In the genomic region with DNA sequence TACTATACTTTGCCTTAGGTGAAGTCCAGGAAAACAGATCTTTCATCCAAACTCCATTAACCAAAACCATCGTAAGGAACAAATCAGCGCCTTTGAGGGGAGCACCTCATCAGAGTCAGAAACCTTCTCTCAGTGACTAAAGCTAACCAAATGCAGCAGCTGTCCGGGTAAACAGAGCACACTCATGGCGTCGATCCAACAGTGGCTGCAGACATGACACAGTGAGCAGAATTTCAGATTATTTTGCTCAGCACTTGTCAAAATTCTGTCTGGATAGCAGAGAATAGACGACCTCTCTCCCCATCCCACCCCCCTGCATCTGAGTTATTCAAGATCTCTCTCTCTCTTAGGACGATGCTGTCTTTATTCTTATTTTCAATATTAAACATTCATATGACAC, we compare ENCODE assay signal across 24 mouse cellular contexts.
A peak's percentile ranks its signal among the peaks of the same experiment; 100 is the strongest.
DNase-seq lines count a peak whose midpoint lies in the region; ATAC-seq and TF ChIP-seq lines count a peak whose summit lies in the region.
"Had no signal": no experiment of that assay in that cellular context is flagged by ENCODE, and none has a peak within 500 bp of the region (broad histone marks: within the 10 kb centered on the region; RNA-seq: fewer than 3 reads in every experiment).

No protein-coding gene starts in this region.

- no peak for TF ChIP-seq CTCF in gastrocnemius, adult 2 months (IDR thresholded peaks at IDR 0.05)

- H3K4me3 ChIP-seq in gastrocnemius, adult 2 months: no peak overlapping the region
- no peak overlapping the region for H3K4me3 ChIP-seq in kidney, embryonic 15.5 days (replicated peaks)
- no peak overlapping the region for H3K4me3 ChIP-seq in lung, embryonic 16.5 days (ENCODE audit: low read length)
- H3K4me3 ChIP-seq: embryonic facial prominence, embryonic 12.5 days; erythroblast, embryonic 14.5 days; forebrain, embryonic 13.5 days; hindbrain, embryonic 12.5 days; limb, embryonic 15.5 days had no signal

- no peak overlapping the region for H3K27ac ChIP-seq in gastrocnemius, adult 2 months
- no peak overlapping the region for H3K27ac ChIP-seq in kidney, embryonic 15.5 days
- H3K27ac ChIP-seq in lung, embryonic 16.5 days (ENCODE audit: low read length): no peak overlapping the region
- H3K27ac ChIP-seq: embryonic facial prominence, embryonic 12.5 days; forebrain, embryonic 13.5 days; hindbrain, embryonic 12.5 days; limb, embryonic 15.5 days; liver, embryonic 14.5 days had no signal

- H3K9me3 ChIP-seq in kidney, embryonic 15.5 days (replicated peaks): no peaks in the 10 kb centered on the region
- H3K9me3 ChIP-seq in lung, embryonic 16.5 days (ENCODE audit: control insufficient read depth, low read length): no peaks in the 10 kb centered on the region
- H3K9me3 ChIP-seq: embryonic facial prominence, embryonic 12.5 days; forebrain, embryonic 13.5 days; hindbrain, embryonic 12.5 days; limb, embryonic 15.5 days had no signal

- H3K27me3 ChIP-seq in kidney, embryonic 15.5 days: no peaks in the 10 kb centered on the region
- no peaks in the 10 kb centered on the region for H3K27me3 ChIP-seq in lung, embryonic 16.5 days (ENCODE audit: control insufficient read depth, insufficient read depth, low read depth, low read length)
- H3K27me3 ChIP-seq: embryonic facial prominence, embryonic 12.5 days; forebrain, embryonic 13.5 days; hindbrain, embryonic 12.5 days; limb, embryonic 15.5 days had no signal

- H3K36me3 ChIP-seq in kidney, embryonic 15.5 days: no peaks in the 10 kb centered on the region
- H3K36me3 ChIP-seq in lung, embryonic 16.5 days (ENCODE audit: control insufficient read depth, insufficient read depth, low read length): no peaks in the 10 kb centered on the region
- H3K36me3 ChIP-seq: embryonic facial prominence, embryonic 12.5 days; hindbrain, embryonic 12.5 days; limb, embryonic 15.5 days had no signal

- peak; percentile 20 for DNase-seq in gastrocnemius, postnatal 10 days
- no peak for DNase-seq in gastrocnemius, adult 2 months
- DNase-seq in kidney, postnatal 10 days: peak; percentile 38
- no peak for DNase-seq in lung, postnatal 25 days (ENCODE audit: low spot score)
- peak; percentile 38 to 78 for DNase-seq in lung, postnatal 4 days
- no peak for DNase-seq in right cerebral cortex, postnatal 10 days (ENCODE audit: low spot score in 2 of 2)
- DNase-seq: adrenal gland, postnatal 36 days; cerebellum, adult 11 months; gastrocnemius, postnatal 25 days; kidney, adult 2 months; kidney, postnatal 25 days; thymus, adult 18-20 months; thymus, postnatal 36 days had no signal

- H3K4me2 ChIP-seq in kidney, embryonic 15.5 days: no peak overlapping the region
- H3K4me2 ChIP-seq in lung, embryonic 16.5 days (ENCODE audit: low read depth, low read length): no peak overlapping the region; the same call in 1 of the 2 replicates
- H3K4me2 ChIP-seq: embryonic facial prominence, embryonic 12.5 days; forebrain, embryonic 13.5 days; heart, embryonic 11.5 days; hindbrain, embryonic 12.5 days; limb, embryonic 15.5 days; midbrain, embryonic 11.5 days had no signal

- no peak for ATAC-seq in kidney, embryonic 15.5 days (replicated peaks; ENCODE audit: low FRiP score)
- peak; percentile 79 for ATAC-seq in lung, embryonic 16.5 days (ENCODE audit: low read depth)
- ATAC-seq: forebrain, embryonic 13.5 days; inflammation-experienced regulatory T-cells, adult 6 months had no signal

- intact Hi-C loops in gastrocnemius, adult 2 months (cut with DNase I): no loop called here

- WGBS in kidney, embryonic 15.5 days: 74% methylated on average over 7 of the region's 7 CpGs
- WGBS in lung, embryonic 16.5 days: 36% methylated on average over 7 of the region's 7 CpGs

- H3K9ac ChIP-seq in kidney, embryonic 15.5 days: no peak overlapping the region
- no peak overlapping the region for H3K9ac ChIP-seq in lung, embryonic 16.5 days (ENCODE audit: low read length)
- H3K9ac ChIP-seq: embryonic facial prominence, embryonic 12.5 days; forebrain, embryonic 13.5 days; hindbrain, embryonic 12.5 days; limb, embryonic 15.5 days; liver, embryonic 14.5 days had no signal

- H3K4me1 ChIP-seq in kidney, embryonic 15.5 days: no peaks in the 10 kb centered on the region; the same call in 1 of the 2 replicates
- peaks cover 5% of the 10 kb centered on the region for H3K4me1 ChIP-seq in lung, embryonic 16.5 days (replicated peaks; ENCODE audit: control insufficient read depth, insufficient read depth, low read length)
- H3K4me1 ChIP-seq: hindbrain, embryonic 12.5 days had no signal

Comparison
In these comparisons a context has a peak if more than half of its experiments do, and no peak if none do; other contexts are left out.
1. DNase-seq: peak in gastrocnemius, postnatal 10 days (single experiment), kidney, postnatal 10 days (single experiment) and lung, postnatal 4 days (2 of 2); none in gastrocnemius, adult 2 months (single experiment), lung, postnatal 25 days (single experiment) and right cerebral cortex, postnatal 10 days (0 of 2).